Mouse (Mus musculus) ES-E14 (cell line): ENCODE data around the gene Rabgap1l.

Experiments
- CHD2 ChIP-seq: IDR thresholded peaks from 2 replicates; pipeline ENCODE4 v1.6.1; 2014; ENCODE audit warnings: mild to moderate bottlenecking, low read depth, low read length, inconsistent platforms
- HCFC1 ChIP-seq: IDR thresholded peaks from 2 replicates; pipeline ENCODE4 v1.6.1; 2012; ENCODE audit warnings: low read length, inconsistent platforms, borderline replicate concordance; ENCODE audit not compliant: insufficient read depth
- MAFK ChIP-seq: IDR thresholded peaks from 2 replicates; pipeline ENCODE4 v1.6.1; 2014; ENCODE audit warnings: mild to moderate bottlenecking, low read depth, low read length, inconsistent platforms; ENCODE audit not compliant: insufficient read depth
- ZC3H11A ChIP-seq: IDR thresholded peaks from 2 replicates; pipeline ENCODE4 v1.6.1; 2012; ENCODE audit warnings: low read depth, mild to moderate bottlenecking, inconsistent platforms, low read length, borderline replicate concordance
- ZNF384 ChIP-seq: IDR thresholded peaks from 2 replicates; pipeline ENCODE4 v1.6.1; 2012; ENCODE audit warnings: low read depth, low read length, inconsistent platforms

DNA sequence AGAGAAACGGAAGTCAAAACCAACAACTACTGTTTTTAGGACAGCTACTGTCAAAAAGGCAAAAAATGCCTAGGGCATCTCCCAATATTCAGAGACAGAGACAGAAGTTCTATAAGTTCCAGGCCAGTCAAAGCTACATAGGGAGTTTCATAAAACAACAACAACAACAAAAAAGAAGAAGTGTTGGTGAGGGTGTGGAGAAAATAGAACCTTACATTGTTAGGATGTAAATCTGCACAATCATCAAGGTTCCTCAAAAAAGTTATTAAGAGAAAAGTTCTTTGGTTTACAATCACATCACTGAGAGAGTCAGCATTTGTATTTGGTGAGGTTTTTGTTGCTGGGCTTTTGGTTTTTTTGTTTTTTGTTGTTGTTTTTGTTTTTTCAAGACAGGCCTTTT, 472.3 kb downstream of the Rabgap1l start:
- TF ChIP-seq MAFK (no peak), CHD2 (no peak), ZC3H11A (no peak), ZNF384 (no peak), HCFC1 (no peak)
